Mouse (Mus musculus) megakaryocyte, embryonic 14.5 days (primary cell): Measurements from ENCODE around the gene Nfat5.

Source experiments
- FLI1 ChIP-seq: IDR thresholded peaks from 2 replicates; pipeline ENCODE4 v1.6.1; 2012; ENCODE audit warnings: low read length, inconsistent platforms, mixed read lengths
- GATA1 ChIP-seq: IDR thresholded peaks from 3 replicates; pipeline ENCODE4 v1.6.1; 2012; ENCODE audit warnings: mixed read lengths, low read length, inconsistent platforms, borderline replicate concordance

GRCm38 (mm10) chr8:107277323-107277883 is 15.9 kb upstream of the Nfat5 start:
- TF ChIP-seq GATA1 (no peak), FLI1 (no peak)
